Mouse (Mus musculus) heart, embryonic 12.5 days (tissue): Measurements from ENCODE around the gene Ift122. TPM values are rescaled to one million over a fixed set of nuclear protein-coding genes. Genes with fewer than 3 reads are reported as not detected.
A peak's percentile ranks its signal among the peaks of the same experiment; 100 is the strongest.

Experiments used
- ATAC-seq: fragments of 200-750 bp; cut with Nextera tagmentation; 2 replicates; pipeline ENCODE4 v1.8.0; 2017; ENCODE audit warnings: moderate TSS enrichment, moderate library complexity; ENCODE audit not compliant: insufficient number of reproducible peaks, low FRiP score
- H3K27ac ChIP-seq: fragments of 300-500 bp; sonication (generic); 2 replicates; pipeline ENCODE4 v1.5.1; 2016; ENCODE audit warnings: mild to moderate bottlenecking, moderate library complexity; ENCODE audit not compliant: poor library complexity, severe bottlenecking
- H3K27me3 ChIP-seq: fragments of 300-500 bp; sonication (generic); replicated peaks from 2 replicates; pipeline ENCODE4 v1.6.1; 2016; ENCODE audit warnings: mild to moderate bottlenecking, moderate library complexity
- H3K36me3 ChIP-seq: fragments of 300-500 bp; sonication (generic); 2 replicates; pipeline ENCODE4 v1.6.1; 2016; ENCODE audit warnings: mild to moderate bottlenecking, moderate library complexity
- H3K4me1 ChIP-seq: fragments of 300-500 bp; sonication (generic); replicated peaks from 2 replicates; pipeline ENCODE4 v1.6.1; 2016; ENCODE audit warnings: mild to moderate bottlenecking
- H3K4me2 ChIP-seq: fragments of 300-500 bp; sonication (generic); 2 replicates; pipeline ENCODE4 v1.6.1; 2016; ENCODE audit warnings: mild to moderate bottlenecking, moderate library complexity
- H3K4me3 ChIP-seq: fragments of 300-500 bp; sonication (generic); 2 replicates; pipeline ENCODE4 v1.5.1; 2016; ENCODE audit warnings: mild to moderate bottlenecking
- H3K9ac ChIP-seq: fragments of 300-500 bp; sonication (generic); 2 replicates; pipeline ENCODE4 v1.6.1; 2016; ENCODE audit warnings: mild to moderate bottlenecking, moderate library complexity
- H3K9me3 ChIP-seq: fragments of 300-500 bp; sonication (generic); replicated peaks from 2 replicates; pipeline ENCODE4 v1.6.1; 2016; ENCODE audit warnings: mild to moderate bottlenecking, moderate library complexity
- WGBS: fragments of 180-500 bp; shearing (Covaris S2); methylation state at CpG from one replicate; pipeline ENCODE4 v1.1.7; 2016; 5-methylcytosine and 5-hydroxymethylcytosine counted together
- polyA plus RNA-seq: library from polyadenylated mRNA; unstranded; fragments of >200 nt; fragmentation: Nextera tagmentation; extraction: Ambion mirVana; gene quantifications from 2 replicates; pipeline ENCODE4 v1.2.1, GENCODE M21; 2016

Ift122 gene
- polyA plus RNA-seq, 1 experiment from 2014 or later: 22.7 TPM

DNA sequence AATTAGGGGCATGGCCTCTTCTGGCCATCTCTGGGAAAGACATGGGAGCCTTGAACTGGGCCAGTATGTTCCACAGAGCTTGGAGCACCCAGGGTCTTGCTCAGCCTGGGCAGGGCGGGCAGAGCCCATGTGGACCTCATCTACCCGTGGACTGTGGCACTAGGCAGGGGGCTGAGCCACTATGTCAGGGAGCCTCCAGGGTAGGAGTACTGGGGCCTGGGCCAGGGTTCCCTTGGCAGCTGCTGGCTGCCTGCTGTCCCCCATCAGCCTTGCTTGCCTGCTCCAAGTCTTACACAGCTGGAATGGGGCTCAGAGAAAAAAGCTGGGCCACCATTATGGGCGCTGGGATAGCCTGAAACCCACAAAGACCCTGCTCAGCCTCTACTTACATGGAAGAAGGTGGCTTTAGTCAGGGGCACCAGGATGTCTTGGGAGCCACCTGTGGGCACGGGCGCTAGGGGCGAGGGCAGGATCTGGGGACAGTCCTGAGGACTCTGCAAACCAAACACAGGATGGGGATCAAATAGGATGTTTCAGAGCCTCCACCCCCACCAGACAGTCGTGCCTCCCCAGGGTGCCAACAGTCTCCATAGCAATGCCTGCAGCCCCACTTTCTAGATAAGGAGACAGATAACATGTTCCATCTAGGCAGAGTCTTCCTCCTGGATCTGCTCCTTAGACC lies 119.0 kb downstream of the Ift122 start:
- no peaks in the 10 kb centered on the region for H3K9me3 ChIP-seq
- 0 out of 2 replicates have a peak, but pooled peaks have one; percentile 20 for ATAC-seq
- no peak overlapping the region for H3K4me3 ChIP-seq
- WGBS: 73% methylated on average over 7 of the region's 7 CpGs
- no peak overlapping the region for H3K27ac ChIP-seq
- H3K36me3 ChIP-seq: peaks cover 30% of the 10 kb centered on the region
- H3K4me2 ChIP-seq: no peak overlapping the region
- H3K27me3 ChIP-seq: no peaks in the 10 kb centered on the region
- H3K4me1 ChIP-seq: peaks cover 40% of the 10 kb centered on the region
- H3K9ac ChIP-seq: no peak overlapping the region

DNA sequence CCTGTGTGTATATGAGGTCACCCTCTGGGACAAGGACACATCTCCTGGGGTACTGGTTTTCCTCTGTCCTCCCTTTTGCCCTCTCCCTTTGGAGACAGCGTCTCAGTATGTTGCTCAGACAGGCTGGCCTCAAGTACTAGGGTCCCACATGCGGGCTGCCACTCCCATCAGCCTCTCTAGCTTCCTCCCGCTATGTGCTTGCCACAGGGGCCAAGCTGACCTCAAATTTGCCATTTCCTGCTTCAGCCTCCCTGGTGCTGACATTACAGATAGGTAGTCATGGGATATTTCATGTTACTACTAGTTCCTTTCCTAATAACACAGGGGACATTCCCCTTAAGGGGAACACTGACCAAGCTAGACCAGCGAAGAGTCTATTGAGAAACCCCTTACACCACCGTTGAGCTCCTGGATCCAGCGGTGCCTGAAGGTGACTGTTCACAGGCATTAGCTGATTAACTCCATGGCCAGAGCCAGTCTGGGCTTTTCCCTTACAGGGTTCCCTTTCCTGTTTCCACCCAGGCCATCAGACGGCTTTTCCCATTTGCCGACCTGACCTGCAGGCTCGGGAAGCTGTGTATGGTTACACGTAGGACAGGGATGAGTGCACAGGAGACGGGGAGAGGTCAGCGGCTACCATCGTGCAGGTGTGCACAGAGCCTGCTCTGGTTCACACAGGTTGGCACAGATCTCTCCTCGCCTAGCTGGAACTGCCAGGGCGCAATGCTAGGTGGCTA lies 120.0 kb downstream of the Ift122 start:
- Histone ChIP-seq H3K27me3 (no peaks in the 10 kb centered on the region), H3K4me2 (no peak overlapping the region), H3K4me1 (peaks cover 47% of the 10 kb centered on the region), H3K27ac (no peak overlapping the region), H3K4me3 (no peak overlapping the region), H3K9me3 (no peaks in the 10 kb centered on the region), H3K36me3 (peaks cover 35% of the 10 kb centered on the region), H3K9ac (0 out of 2 replicates have a peak overlapping the region, but pooled peaks have one; percentile 0)
- 77% methylated on average over 15 of the region's 15 CpGs for WGBS
- ATAC-seq: no peak

DNA sequence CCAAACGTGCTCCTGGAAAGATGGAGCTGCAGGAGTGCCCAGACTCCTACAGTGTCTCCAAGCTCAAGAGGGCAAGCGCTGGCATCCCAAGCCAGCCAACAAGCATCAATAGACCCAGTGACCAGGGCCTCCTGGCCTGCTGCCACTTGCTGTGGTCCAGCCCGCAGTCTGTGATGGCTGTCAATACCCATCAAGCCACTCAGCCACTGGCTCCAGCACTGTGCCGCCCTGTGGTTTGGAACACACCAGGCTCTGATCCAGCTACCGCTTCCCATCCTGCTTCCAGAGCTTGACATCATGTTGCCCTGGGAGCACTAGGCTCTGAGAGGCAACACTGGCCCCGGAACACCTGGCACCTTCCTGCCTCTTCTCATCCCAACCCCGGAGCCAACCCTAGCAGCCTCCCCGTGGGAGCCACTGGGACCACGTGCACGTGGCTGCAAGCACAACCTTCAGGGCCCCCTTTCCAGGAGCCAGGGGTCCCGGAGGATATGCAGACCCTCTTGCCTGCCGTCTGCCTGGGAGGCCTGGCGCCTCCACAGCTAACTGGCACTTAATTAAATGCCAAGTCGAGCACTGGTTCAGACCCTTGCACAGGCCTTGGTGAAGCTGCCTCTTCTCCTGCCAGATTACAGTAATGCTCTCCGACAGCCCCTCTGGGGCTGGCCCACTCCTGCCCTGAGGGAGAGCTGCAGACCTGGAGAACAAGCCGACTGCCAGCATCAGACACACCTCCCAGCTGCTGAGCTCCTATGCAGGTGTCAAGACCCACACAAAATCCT lies 120.8 kb downstream of the Ift122 start:
- no peak overlapping the region for H3K27ac ChIP-seq
- 75% methylated on average over 16 of the region's 16 CpGs for WGBS
- no peak overlapping the region for H3K9ac ChIP-seq
- H3K9me3 ChIP-seq: no peaks in the 10 kb centered on the region
- H3K4me3 ChIP-seq: no peak overlapping the region
- peaks cover 33% of the 10 kb centered on the region for H3K36me3 ChIP-seq
- no peak for ATAC-seq
- peaks cover 53% of the 10 kb centered on the region for H3K4me1 ChIP-seq
- no peak overlapping the region for H3K4me2 ChIP-seq
- no peaks in the 10 kb centered on the region for H3K27me3 ChIP-seq

DNA sequence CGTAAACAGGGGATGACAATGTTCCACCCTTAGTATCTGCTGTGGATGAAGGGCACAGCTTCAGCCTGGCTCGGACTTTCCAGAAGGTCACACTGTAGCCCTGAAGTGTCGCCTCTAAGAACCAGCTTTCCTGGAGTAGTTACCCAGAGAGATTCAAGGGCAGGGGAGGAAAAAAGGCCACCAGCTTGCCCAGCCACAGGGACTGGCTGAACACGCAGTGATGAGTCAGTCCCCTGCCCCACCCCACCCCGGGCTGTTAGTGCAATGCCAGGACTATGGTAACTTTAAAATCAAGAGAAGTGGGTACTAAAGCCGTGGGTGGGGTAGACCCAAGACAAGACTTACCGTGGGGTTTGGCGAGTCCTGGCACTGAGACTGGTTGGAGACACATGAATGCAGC lies 122.3 kb downstream of the Ift122 start:
- Histone ChIP-seq H3K9me3 (no peaks in the 10 kb centered on the region), H3K27me3 (no peaks in the 10 kb centered on the region), H3K9ac (no peak overlapping the region), H3K27ac (no peak overlapping the region), H3K4me3 (no peak overlapping the region), H3K4me1 (peaks cover 61% of the 10 kb centered on the region), H3K4me2 (no peak overlapping the region), H3K36me3 (peaks cover 37% of the 10 kb centered on the region)
- 78% methylated on average over 8 of the region's 8 CpGs for WGBS
- no peak for ATAC-seq

Other genes starting within 250 kb of the Ift122 start
- 109 TPM in 2 replicates for gene Raf1, start 176.8 kb upstream of the Ift122 start, polyA plus RNA-seq
- 2.6 and 3.2 TPM in 2 replicates for gene Tmem40, start 91.1 kb upstream of the Ift122 start, polyA plus RNA-seq
- 71.6 and 73.7 TPM in 2 replicates for gene Cand2, start 78.9 kb upstream of the Ift122 start, polyA plus RNA-seq
- 1,366 and 1,429 TPM in 2 replicates for gene Rpl32, start 44.7 kb upstream of the Ift122 start, polyA plus RNA-seq
- 0.54 and 0.83 TPM in 2 replicates for gene Efcab12, start 15.1 kb upstream of the Ift122 start, polyA plus RNA-seq
- gene Mbd4, start 99 bp upstream of the Ift122 start, polyA plus RNA-seq: 11.0 and 14.2 TPM in 2 replicates
- gene Rho, start 78.3 kb downstream of the Ift122 start, polyA plus RNA-seq: 0.13 TPM in 1 of 2 replicates, not detected in the other
- gene H1foo, start 91.5 kb downstream of the Ift122 start, polyA plus RNA-seq: not detected in 2 replicates
- gene Plxnd1, start 141.5 kb downstream of the Ift122 start, polyA plus RNA-seq: 60.8 and 80.5 TPM in 2 replicates